Mouse (Mus musculus) heart, postnatal 10 days (tissue): Measurements from ENCODE around the gene Zmiz1. TPM values are rescaled to one million over a fixed set of nuclear protein-coding genes. Genes with fewer than 3 reads are reported as not detected.
A peak's percentile ranks its signal among the peaks of the same experiment; 100 is the strongest.

Experiments
- DNase-seq, 2 experiments: peaks; one replicate each; pipeline ENCODE4 v3.0.0; 2021
- intact Hi-C: fragments of 180-260 bp; cut with DNase I; formaldehyde crosslinking; loops from one replicate; pipeline ENCODE4 v1.15.1; 2025
- total RNA-seq, 2 experiments: library from RNA; stranded (reverse); gene quantifications; 2 replicates each; pipeline ENCODE4 v1.2.3; 2021

Gene Zmiz1
- total RNA-seq, 2 experiments from 2014 or later, result 70.9 to 72.0 TPM

DNA sequence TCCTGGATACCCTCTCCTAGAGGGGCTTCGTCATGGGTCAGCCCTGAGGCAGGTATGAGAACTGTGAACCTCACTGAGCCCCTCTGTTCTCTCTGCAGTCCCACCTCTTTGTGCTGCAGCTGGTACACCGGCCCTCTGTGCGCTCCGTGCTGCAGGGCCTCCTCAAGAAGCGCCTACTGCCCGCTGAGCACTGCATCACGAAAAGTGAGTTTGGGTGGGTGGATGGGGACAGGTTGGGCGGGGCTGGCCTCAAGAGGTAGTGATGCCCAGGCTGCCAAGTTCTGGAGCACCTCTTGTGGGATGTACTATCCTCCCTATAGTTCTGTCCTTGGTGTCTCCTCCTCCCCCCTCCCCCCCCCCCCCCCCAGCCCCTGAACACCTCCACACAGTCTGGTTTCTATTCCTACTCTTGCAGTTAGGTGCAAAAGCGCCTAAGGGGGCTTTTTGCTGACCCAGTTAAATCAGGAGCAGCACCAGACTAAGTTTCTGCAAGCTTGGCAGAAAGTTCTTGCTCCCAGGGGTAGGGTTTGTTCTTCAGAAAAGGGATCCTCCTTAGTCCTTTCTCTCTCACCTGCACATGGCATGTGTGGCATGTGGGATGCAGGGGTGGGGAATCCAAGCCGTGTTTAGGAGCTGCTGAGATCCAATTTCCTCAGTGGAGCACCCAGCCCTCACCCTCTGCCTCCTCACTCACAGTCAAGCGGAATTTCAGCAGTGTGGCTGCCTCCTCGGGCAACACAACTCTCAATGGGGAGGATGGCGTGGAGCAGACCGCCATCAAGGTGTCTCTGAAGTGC, 195.6 kb downstream of the Zmiz1 start:
- no peak for DNase-seq
- intact Hi-C loops, result no loop called here

DNA sequence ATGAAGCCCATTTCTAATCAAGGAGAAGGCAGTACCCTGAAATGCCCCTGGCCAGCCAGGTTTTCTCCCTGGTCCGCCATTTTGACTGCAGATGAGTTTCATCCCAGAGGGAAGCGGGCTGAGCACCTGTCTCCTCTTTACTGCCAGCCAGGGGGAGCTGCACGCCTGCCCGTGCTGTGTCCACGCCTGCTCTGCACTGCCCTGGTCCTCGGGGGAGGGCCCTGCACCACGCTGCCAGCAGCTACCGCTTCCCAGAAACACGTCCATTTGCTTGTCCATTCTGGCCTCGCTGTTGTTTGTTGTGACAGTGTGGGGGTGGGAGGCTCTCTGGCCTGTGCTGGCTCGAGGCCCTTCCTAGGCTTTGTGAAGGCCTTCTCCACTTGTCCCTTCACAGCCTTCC, 201.7 kb downstream of the Zmiz1 start:
- intact Hi-C loops, result no loop called here

DNA sequence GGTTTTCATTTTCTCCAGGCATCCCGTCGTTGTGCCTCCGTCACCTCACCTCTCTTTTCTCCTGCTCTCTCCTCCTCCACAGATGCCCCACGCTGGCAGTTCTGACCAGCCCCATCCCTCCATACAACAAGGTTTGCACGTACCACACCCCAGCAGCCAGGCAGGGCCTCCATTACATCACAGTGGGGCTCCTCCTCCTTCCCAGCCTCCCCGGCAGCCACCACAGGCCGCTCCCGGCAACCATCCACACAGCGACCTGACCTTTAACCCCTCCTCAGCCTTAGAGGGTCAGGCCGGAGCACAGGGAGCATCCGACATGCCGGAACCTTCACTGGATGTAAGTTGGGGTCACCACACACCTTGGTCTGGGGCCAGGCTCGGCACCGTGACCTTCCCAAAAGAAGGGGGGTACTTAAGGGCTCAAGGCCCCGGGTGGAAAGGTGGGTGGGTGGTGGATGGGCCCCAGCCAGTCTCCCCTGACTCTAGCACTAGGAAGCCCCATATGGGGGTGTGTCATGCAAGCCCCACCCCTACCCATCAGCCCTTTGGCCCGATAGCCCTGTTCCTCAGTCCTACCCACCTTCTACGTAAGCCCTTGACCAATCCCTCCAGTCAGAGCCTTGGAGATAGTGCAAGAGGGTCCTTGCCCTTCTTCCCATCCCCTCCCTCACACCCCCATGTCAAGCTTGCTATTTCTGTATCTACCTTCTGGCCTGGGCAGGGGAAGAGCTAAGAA, 202.4 kb downstream of the Zmiz1 start:
- no peak for DNase-seq
- intact Hi-C loops, result no loop called here

More for the DNA sequence above, 201.7 kb downstream of the Zmiz1 start:
- peak; percentile 68 to 71 for DNase-seq

DNA sequence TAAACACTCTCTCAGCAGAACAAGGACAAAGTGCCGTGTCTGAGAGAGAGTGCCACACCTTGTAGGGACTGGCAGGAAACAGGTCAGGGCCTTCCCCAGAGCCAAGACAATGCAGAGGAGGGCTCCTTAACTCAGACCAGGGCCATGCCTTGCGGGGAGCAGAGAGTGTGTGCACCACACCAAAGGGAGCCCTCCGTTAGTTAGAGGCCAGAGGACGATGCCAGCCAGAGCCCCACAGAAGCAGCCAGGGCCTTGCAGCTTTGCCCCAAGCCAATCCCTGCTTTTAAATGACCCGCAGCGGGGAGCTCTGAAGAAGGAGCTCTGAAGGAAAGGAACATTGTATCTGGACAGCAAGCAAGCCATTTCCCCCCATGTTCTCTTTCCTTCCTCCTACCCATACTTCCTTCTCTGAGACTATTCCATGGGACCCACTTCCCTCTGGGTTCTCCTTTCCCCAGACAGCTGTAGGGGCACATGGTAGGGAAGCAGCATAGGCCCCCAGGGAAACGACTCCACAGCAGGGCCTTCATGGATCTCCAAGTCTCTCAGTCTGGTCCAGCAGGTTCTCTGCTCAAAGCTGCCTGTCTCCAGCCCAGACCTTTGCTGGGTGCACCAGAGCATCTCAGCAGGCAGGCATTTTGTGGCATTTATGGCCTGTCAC, 204.8 kb downstream of the Zmiz1 start:
- no peak for DNase-seq
- intact Hi-C loops, result loop anchor here (2.0 kb wide), 1 partner anchor 31 kb away; the partner anchor contains the start of gene Ppif

DNA sequence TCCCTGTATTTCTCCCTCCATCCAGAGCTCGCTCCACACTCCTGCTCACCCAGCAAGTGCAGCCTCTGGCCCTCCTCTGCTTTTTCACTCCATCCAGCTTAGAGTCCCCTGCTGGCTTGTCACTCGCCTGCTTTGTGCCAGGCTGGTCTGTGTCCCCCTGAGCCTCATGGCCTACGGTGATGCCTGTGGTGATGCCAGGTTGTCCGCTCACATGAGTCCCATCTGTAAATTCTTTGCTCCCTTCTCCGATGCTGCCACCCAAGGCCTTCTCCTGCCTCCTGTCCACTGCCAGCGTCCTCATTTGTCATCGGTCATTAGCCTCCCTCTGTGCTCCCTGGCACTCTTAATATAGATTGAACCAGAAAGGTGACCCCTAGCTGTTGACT, 205.3 kb downstream of the Zmiz1 start:
- intact Hi-C loops, result loop anchor here (2.0 kb wide), 1 partner anchor 30 kb away; the partner anchor contains the start of gene Ppif

GRCm38 (mm10) chr14:25665314-25665970, 206.5 kb downstream of the Zmiz1 start:
- intact Hi-C loops, result loop anchor here (2.0 kb wide), 1 partner anchor 29 kb away; the partner anchor contains the start of gene Ppif
- peak; percentile 31 to 47 for DNase-seq

More for the DNA sequence above, 205.3 kb downstream of the Zmiz1 start:
- peak; percentile 32 to 43 for DNase-seq

GRCm38 (mm10) chr14:25666668-25667376, 207.8 kb downstream of the Zmiz1 start:
- intact Hi-C loops, result no loop called here
- peak; percentile 75 to 80 for DNase-seq

DNA sequence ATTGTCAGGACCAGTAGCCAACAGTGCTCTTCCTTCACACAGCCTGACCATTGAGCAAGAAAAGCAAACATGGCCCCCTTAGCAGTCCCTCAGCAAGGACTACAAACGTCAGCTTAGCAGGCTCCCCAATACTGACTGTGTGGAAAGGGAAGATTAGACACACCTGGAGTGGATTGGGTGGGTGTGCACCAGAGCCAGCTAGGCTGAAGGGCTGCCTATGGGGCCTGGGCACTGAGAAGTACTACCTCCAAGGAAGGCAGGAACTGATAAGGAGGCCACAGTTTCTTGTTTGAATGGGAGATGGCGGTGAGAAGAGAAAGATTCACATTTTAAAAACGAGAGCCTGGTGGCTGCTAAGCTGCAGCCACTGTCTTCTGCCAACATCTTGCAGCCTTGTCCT, 208.6 kb downstream of the Zmiz1 start:
- intact Hi-C loops, result no loop called here
- no peak for DNase-seq

GRCm38 (mm10) chr14:25679625-25680024, 220.6 kb downstream of the Zmiz1 start:
- intact Hi-C loops, result no loop called here
- DNase-seq, result no peak

GRCm38 (mm10) chr14:25682020-25682419, 223.0 kb downstream of the Zmiz1 start:
- no peak for DNase-seq
- intact Hi-C loops, result no loop called here

GRCm38 (mm10) chr14:25686216-25686945, 227.4 kb downstream of the Zmiz1 start:
- peak; percentile 52 to 60 for DNase-seq
- intact Hi-C loops, result no loop called here

GRCm38 (mm10) chr14:25686983-25687901, 228.3 kb downstream of the Zmiz1 start:
- peak; percentile 62 to 71 for DNase-seq
- intact Hi-C loops, result no loop called here

DNA sequence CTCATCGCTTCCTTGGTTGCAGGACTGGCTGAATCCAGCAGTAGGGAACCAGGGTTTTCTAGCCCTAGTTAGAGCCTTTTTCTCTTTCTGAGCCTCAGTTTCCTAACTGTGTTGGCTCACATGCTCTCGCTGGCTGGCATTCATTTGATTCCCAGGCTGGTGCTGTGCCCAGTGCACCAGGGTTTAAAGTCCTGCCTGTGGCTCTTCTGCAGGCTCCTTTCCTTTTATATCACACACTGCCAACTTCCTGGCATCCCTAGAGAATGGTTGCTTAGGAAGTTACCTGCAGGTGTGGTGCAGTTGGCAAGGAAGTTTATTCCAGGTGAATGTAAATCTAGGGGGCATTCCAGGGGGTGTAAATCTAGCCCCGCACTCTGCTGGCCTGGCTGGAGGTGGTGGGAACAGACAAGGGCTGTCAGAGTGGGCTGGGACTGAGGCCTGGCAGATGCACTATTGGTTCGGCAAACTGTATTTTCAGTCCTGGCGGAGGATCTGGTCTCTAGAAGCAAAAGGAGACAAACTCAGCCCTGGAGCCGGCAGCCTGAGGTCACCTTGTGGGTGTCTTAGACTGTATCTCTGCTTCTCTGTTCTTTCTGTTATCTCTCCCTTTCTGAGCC, 234.4 kb downstream of the Zmiz1 start:
- intact Hi-C loops, result loop anchor here (5.0 kb wide), 1 partner anchor 86 kb away; no protein-coding TSS in a partner anchor
- DNase-seq, result peak in 1 of 2 experiments; percentile 44

GRCm38 (mm10) chr14:25693888-25694568, 235.0 kb downstream of the Zmiz1 start, which contains the start of gene Ppif:
Gene Ppif (plus strand): TSS chr14:25694154.
- peak; percentile 97 to 99 for DNase-seq
- intact Hi-C loops, result loop anchor here (2.0 to 5.0 kb wide), 3 partner anchors 29 to 87 kb away; no protein-coding TSS in a partner anchor

- DNase-seq, result peak; percentile 49 to 55
- intact Hi-C loops, result loop anchor here (2.0 to 5.0 kb wide), 3 partner anchors 30 to 87 kb away; no protein-coding TSS in a partner anchor
Observed at GRCm38 (mm10) chr14:25694569-25694897, 235.5 kb downstream of the Zmiz1 start.

DNA sequence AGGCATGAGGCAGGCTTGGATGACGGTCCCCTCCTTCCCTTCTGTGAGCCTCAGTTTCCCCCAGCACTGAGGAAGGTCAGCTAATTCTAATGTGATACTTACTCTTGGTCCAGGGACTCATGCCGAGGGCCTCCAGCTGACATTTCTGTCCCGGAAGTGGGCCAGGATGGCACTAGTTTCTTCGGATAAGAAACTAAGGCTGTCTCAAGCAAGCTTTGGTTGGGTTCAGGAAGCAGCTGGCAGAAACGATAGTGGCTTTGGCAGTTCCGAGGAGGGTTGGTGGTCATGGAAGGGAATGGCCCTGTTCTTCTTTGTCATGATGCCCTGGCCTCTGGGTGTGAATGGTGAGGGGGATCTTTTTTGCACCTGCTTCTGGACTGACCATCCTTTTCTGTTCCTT, 236.1 kb downstream of the Zmiz1 start:
- no peak for DNase-seq
- intact Hi-C loops, result loop anchor here (2.0 kb wide), 2 partner anchors 30 to 54 kb away; no protein-coding TSS in a partner anchor

DNA sequence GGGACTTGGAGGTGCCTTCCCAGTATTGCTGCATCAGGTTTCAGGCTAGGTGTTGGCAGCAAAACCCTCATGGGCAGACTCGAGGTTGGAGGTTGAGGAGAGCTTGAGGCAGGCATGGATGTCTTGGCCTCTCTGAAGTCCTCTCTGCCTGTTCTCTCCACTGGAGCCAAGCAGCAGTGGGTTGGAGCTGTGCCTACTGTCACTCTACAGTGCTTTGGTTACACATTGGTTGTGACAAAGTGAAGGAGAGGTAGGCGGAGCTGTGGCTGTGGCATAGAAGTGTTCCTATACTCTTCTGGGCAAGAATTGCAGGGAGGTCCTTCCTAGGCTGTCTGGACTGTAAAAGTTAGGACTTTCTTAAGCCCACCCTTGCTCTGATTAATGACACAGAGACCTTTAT, 237.4 kb downstream of the Zmiz1 start:
- DNase-seq, result peak in 1 of 2 experiments; percentile 51
- intact Hi-C loops, result no loop called here
